Mouse (Mus musculus) limb, embryonic 11.5 days (tissue): Measurements from ENCODE around the gene Rbm44. TPM values are rescaled to one million over a fixed set of nuclear protein-coding genes. Genes with fewer than 3 reads are reported as not detected.

Experiments used
- ATAC-seq: fragments of 200-750 bp; cut with Nextera tagmentation; 2 replicates; pipeline ENCODE4 v1.8.0; 2017; ENCODE audit warnings: low read depth; ENCODE audit not compliant: insufficient number of reproducible peaks, low FRiP score, low TSS enrichment
- DNase-seq: peaks from one replicate; pipeline ENCODE4 v3.0.0-alpha.2; 2015; ENCODE audit warnings: low spot score
- H3K27ac ChIP-seq: fragments of 300-500 bp; sonication (generic); replicated peaks from 2 replicates; pipeline ENCODE4 v1.5.1; 2014; ENCODE audit warnings: low read depth, mild to moderate bottlenecking, low read length
- H3K27me3 ChIP-seq: fragments of 300-500 bp; sonication (generic); 2 replicates; pipeline ENCODE4 v1.6.1; 2014; ENCODE audit warnings: mild to moderate bottlenecking, low read length, mixed read lengths; ENCODE audit not compliant: control insufficient read depth, insufficient read depth
- H3K36me3 ChIP-seq: fragments of 300-500 bp; sonication (generic); 2 replicates; pipeline ENCODE4 v1.6.1; 2014; ENCODE audit warnings: mild to moderate bottlenecking, low read length, moderate library complexity, mixed read lengths; ENCODE audit not compliant: control insufficient read depth, insufficient read depth
- H3K4me1 ChIP-seq: fragments of 300-500 bp; sonication (generic); 2 replicates; pipeline ENCODE4 v1.6.1; 2014; ENCODE audit warnings: low read length, mixed read lengths; ENCODE audit not compliant: control insufficient read depth, insufficient read depth
- H3K4me2 ChIP-seq: fragments of 300-500 bp; sonication (generic); 2 replicates; pipeline ENCODE4 v1.6.1; 2014; ENCODE audit warnings: low read depth, mild to moderate bottlenecking, moderate library complexity; ENCODE audit not compliant: severe bottlenecking
- H3K4me3 ChIP-seq: fragments of 300-500 bp; sonication (generic); 2 replicates; pipeline ENCODE4 v1.5.1; 2014; ENCODE audit warnings: low read depth, low read length
- H3K9ac ChIP-seq: fragments of 300-500 bp; sonication (generic); 2 replicates; pipeline ENCODE4 v1.6.1; 2014; ENCODE audit warnings: mild to moderate bottlenecking, low read length
- H3K9me3 ChIP-seq: fragments of 300-500 bp; sonication (generic); 2 replicates; pipeline ENCODE4 v1.6.1; 2016; ENCODE audit warnings: low read length; ENCODE audit not compliant: control insufficient read depth
- WGBS: fragments of 180-500 bp; shearing (Covaris S2); extraction: QIAGEN DNeasy Blood & Tissue Kit; methylation state at CpG from one replicate; pipeline ENCODE4 v1.1.7; 2014; 5-methylcytosine and 5-hydroxymethylcytosine counted together
- polyA plus RNA-seq: library from polyadenylated mRNA; unstranded; fragments of >200 nt; fragmentation: Nextera tagmentation; extraction: Ambion mirVana; gene quantifications from 2 replicates; pipeline ENCODE4 v1.2.1, GENCODE M21; 2014

Rbm44 gene
- polyA plus RNA-seq, 1 experiment from 2014 or later, result 0.52 TPM

DNA sequence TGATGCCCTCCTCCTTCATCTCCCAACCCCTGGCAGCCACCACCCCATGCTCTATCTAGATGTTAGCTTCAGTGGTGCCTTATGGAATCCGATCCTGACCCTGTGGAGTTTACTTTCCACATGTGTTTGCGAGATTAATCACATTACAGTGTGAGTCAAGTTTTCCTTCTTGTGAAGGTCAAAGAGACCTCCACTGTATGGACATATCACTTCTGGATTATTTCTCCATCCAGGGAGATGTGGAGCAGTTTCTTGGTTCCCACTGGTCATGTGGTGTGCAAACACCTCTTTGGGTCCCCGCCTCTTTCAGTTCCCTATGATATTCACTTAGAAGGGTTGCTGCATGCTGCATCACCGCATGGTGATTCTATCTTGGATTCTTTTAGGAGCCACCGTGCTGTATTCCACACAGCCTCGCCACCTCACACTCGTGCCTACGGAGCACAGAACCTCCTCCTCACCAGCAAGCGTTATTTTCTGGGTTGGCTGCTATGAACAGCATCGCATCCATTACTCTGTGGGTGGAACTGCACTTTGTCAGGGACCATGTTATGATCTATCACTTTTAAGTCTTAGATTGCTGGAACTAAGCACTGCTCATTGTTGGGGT is 44.1 kb downstream of the Rbm44 start:
- DNase-seq (no peak), ATAC-seq (no peak)
- Histone ChIP-seq H3K27ac (no peak overlapping the region), H3K4me3 (no peak overlapping the region), H3K36me3 (no peaks in the 10 kb centered on the region), H3K27me3 (no peaks in the 10 kb centered on the region), H3K4me2 (no peak overlapping the region), H3K9me3 (no peaks in the 10 kb centered on the region), H3K4me1 (no peaks in the 10 kb centered on the region), H3K9ac (no peak overlapping the region)
- 92% methylated on average over 10 of the region's 10 CpGs for WGBS

DNA sequence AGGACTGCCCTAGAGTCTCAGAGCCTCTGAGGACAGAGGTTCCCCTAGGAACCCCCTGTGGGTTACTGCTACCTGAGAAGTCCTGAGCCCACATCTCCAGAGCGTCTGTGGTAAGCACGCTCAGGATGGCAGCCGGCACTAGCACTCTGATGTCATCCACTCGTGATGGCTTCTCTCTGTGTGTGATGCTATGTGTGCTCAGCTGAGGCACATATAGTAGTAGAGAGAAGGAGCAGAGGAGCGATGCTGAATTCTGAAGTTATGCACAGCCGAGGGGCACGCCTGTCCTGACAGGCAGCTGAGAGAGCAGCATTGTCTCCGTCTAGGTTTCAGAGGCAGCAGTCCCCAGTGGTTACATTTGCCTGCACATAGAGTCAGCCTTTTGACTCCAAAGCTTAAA is 47.3 kb downstream of the Rbm44 start:
- Histone ChIP-seq H3K9me3 (no peaks in the 10 kb centered on the region), H3K27ac (no peak overlapping the region), H3K9ac (no peak overlapping the region), H3K4me1 (no peaks in the 10 kb centered on the region), H3K36me3 (no peaks in the 10 kb centered on the region), H3K4me2 (no peak overlapping the region), H3K4me3 (no peak overlapping the region), H3K27me3 (no peaks in the 10 kb centered on the region)
- DNase-seq (no peak), ATAC-seq (no peak)
- WGBS, result 69% methylated on average over 8 of the region's 8 CpGs

DNA sequence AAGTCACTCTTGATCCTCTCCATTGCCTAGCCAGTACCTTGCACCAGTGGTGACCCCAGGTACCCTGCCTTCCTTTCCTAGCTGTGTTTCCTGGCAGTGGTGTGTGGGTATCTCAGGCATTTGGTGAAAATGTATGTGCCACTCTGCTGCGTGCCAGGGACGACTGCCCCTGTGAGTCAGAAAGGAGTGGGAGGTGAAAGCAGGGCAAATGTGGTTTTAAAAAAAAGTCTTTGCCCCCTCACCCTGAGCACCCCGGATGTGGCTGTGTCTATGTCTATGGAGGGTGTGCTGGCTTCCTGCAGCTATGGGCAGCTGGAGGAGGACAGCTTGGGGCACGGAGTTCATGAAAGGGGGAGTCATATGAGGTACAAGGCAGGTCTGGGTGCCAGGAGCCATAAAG is 48.4 kb downstream of the Rbm44 start:
- Histone ChIP-seq H3K27ac (no peak overlapping the region), H3K9me3 (no peaks in the 10 kb centered on the region), H3K9ac (no peak overlapping the region), H3K27me3 (no peaks in the 10 kb centered on the region), H3K4me3 (no peak overlapping the region), H3K4me1 (no peaks in the 10 kb centered on the region), H3K36me3 (no peaks in the 10 kb centered on the region), H3K4me2 (no peak overlapping the region)
- no peak for ATAC-seq
- 73% methylated on average over 4 of the region's 4 CpGs for WGBS
- DNase-seq, result no peak

DNA sequence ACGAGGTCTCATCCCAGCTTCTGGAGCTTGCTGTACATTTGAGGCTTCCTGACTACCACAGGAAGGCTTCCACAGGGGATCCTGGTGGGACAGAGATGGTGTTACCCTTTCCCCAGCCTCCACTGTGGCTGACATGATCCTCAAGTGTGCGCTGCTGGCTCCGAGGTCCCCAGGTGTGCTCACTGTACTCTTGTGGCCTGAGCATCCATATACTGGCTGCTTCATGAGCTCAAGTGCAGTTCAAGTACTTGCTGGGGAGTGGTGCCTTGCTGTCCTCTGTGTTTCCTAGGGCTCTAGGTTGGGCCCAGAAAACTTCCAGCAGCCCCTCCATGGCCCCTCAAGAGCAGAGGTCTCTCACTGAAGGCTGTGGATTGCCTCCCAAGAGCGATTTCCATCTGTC is 48.8 kb downstream of the Rbm44 start:
- ATAC-seq (no peak), DNase-seq (no peak)
- Histone ChIP-seq H3K9ac (no peak overlapping the region), H3K27me3 (no peaks in the 10 kb centered on the region), H3K4me3 (no peak overlapping the region), H3K4me1 (no peaks in the 10 kb centered on the region), H3K4me2 (no peak overlapping the region), H3K9me3 (no peaks in the 10 kb centered on the region), H3K36me3 (no peaks in the 10 kb centered on the region), H3K27ac (no peak overlapping the region)
- WGBS, result 88% methylated on average over 4 of the region's 4 CpGs

DNA sequence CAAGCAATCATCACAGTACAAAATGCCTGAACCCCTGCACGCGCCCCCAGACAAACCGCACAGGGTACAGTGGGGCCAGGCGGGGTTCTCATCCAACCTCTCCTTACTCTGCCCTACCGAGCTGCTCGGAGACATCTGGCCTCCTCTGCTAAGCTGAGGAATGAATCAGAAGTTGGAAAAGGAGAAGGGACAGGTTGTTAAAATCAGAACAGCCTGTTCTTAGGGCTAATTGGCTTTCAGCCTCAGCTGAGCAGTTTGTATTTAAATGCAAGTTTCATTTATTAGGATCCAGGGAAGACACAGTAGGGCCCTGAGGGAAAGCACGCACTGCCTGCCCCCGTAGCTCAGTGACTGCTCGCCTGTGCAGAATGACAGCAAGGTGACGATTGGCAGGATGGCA is 54.9 kb downstream of the Rbm44 start:
- Histone ChIP-seq H3K4me1 (no peaks in the 10 kb centered on the region), H3K4me2 (no peak overlapping the region), H3K36me3 (no peaks in the 10 kb centered on the region), H3K9me3 (no peaks in the 10 kb centered on the region), H3K4me3 (no peak overlapping the region), H3K27ac (no peak overlapping the region), H3K9ac (no peak overlapping the region), H3K27me3 (no peaks in the 10 kb centered on the region)
- 77% methylated on average over 10 of the region's 10 CpGs for WGBS
- ATAC-seq (no peak), DNase-seq (no peak)

DNA sequence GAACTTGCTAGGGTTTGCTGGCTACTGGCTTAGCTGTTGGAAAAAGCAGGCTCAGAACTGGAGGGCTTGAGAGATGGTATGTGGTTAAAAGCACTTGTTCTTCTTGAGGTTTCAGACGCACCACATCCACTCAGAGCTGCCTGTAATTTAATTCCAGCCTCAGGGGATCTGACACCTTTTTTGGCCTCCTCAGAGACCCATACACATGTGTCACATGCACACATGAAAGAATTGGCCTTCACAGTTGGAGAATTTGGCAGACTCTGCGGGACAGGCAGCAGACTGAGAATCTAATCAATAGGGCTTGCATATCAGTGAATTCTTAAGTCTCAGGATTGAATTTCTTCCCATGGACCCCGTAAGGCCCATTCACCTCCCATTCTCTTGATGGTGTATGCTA is 56.2 kb downstream of the Rbm44 start:
- Histone ChIP-seq H3K4me1 (no peaks in the 10 kb centered on the region), H3K4me3 (no peak overlapping the region), H3K9me3 (no peaks in the 10 kb centered on the region), H3K9ac (no peak overlapping the region), H3K36me3 (no peaks in the 10 kb centered on the region), H3K27ac (no peak overlapping the region; the same call in 1 of the 2 replicates), H3K27me3 (no peaks in the 10 kb centered on the region), H3K4me2 (no peak overlapping the region)
- ATAC-seq (no peak), DNase-seq (no peak)
- 56% methylated on average over 3 of the region's 3 CpGs for WGBS

DNA sequence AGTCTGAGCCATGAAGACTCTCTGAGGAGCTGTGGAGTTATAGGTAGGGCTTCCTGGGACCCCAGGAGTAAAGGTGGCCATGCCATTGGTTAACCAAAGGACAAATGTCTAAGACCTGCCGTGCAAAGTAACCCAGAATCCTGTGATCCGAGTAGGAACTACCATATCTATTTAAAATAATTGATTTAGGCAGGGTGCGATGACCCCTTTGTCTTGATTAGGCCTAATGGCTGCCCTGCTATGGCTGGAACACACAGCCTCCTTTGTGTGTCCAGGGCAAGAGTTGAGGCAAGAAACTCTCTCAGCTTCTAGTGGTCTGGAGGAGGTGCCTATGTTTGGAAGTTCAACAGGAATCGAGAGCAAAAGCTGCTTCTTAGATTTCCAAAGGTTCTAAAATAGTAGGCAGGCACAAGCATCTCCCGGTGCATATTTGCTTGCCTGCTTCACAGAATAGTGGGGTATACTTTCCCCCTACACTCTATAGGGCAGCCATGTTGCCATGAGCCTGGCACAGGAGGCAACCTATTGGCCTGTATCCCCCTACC is 59.4 kb downstream of the Rbm44 start:
- Histone ChIP-seq H3K9me3 (no peaks in the 10 kb centered on the region), H3K36me3 (no peaks in the 10 kb centered on the region), H3K4me1 (no peaks in the 10 kb centered on the region), H3K27me3 (no peaks in the 10 kb centered on the region), H3K4me2 (no peak overlapping the region), H3K9ac (no peak overlapping the region), H3K4me3 (no peak overlapping the region), H3K27ac (no peak overlapping the region)
- 87% methylated on average over 5 of the region's 5 CpGs for WGBS
- no peak for DNase-seq
- ATAC-seq, result no peak

DNA sequence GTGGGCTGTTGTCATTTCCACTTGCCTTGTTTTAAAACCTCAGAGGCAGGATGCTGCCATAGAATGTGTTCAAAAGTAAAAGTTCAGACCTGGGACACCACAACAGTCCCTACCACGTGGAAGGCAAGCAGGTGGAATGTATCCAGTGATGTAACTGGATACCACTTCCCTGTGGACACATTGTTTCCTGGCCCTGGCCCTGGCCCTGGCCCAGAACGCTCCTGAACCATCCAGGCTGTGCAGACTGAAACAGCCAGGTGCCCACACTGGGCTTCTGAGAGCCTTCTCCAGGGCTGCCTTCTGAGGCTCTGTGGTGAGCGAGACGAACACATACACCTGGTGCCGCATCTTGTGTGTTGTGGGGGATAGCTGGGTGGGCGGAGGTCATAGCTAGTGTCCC is 60.8 kb downstream of the Rbm44 start:
- DNase-seq (no peak), ATAC-seq (no peak)
- Histone ChIP-seq H3K9ac (no peak overlapping the region), H3K9me3 (no peaks in the 10 kb centered on the region), H3K4me3 (no peak overlapping the region), H3K4me2 (no peak overlapping the region), H3K4me1 (no peaks in the 10 kb centered on the region), H3K27ac (no peak overlapping the region), H3K27me3 (no peaks in the 10 kb centered on the region), H3K36me3 (no peaks in the 10 kb centered on the region)
- 80% methylated on average over 6 of the region's 6 CpGs for WGBS

DNA sequence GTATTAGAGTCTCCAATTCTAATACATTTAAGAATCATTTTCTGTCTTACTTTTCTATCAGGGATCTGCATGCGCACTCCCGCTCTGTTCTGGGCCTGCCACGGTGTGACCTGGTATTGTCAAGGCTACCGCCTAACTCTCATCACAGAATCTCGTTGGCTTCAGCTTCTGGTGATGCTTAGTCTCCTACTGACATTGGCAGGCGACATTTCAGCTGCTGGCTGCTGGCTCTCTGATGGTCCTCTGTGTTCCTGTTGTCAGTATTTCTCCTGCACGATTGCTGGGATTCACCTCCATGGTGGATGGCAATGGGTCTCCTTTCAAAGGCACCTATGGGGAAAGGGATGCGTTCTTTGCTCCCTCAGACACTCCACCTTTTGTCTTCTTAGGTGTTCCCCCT is 61.4 kb downstream of the Rbm44 start:
- Histone ChIP-seq H3K27ac (no peak overlapping the region), H3K4me2 (no peak overlapping the region), H3K9ac (no peak overlapping the region), H3K27me3 (no peaks in the 10 kb centered on the region), H3K9me3 (no peaks in the 10 kb centered on the region), H3K4me3 (no peak overlapping the region), H3K4me1 (no peaks in the 10 kb centered on the region), H3K36me3 (no peaks in the 10 kb centered on the region)
- 78% methylated on average over 8 of the region's 8 CpGs for WGBS
- DNase-seq (no peak), ATAC-seq (no peak)
